Mouse (Mus musculus) bone marrow, adult 2 months (tissue): ENCODE measurements around the gene Cpa4.

ENCODE experiments used
- CTCF ChIP-seq: fragments of 200-500 bp; IDR thresholded peaks from 2 replicates; pipeline ENCODE4 v1.5.1; 2011; ENCODE audit warnings: low read length, control low read depth; ENCODE audit not compliant: control insufficient read depth, insufficient read depth
- POLR2A ChIP-seq: fragments of 200-500 bp; IDR thresholded peaks from 2 replicates; pipeline ENCODE4 v1.6.1; 2011; ENCODE audit warnings: low read depth, mild to moderate bottlenecking, control low read depth, low read length, borderline replicate concordance; ENCODE audit not compliant: control insufficient read depth

DNA sequence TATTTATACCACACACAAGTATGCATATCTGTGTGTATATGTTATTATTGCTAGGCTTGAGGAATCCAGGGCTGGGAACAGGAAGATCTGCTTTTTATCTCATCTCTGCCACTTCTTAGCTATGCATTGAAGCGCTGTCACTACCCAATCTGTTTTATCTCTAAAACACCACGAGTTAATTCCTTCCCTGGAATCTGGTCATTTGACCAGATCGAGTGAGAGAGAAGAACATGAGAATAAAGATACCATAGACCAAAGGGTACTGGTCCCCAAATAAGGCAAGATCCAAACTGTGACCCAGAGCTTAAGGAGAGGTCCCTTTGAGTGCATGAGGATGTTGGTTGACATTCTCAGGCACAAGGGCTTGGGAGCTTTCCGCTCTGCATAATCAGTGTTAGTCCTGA, 53.8 kb downstream of the Cpa4 start:
- TF ChIP-seq CTCF (no peak), POLR2A (no peak)
